Mouse (Mus musculus) hindbrain, postnatal 0 days (tissue): Measurements from ENCODE around the gene Actg1. TPM values are rescaled to one million over a fixed set of nuclear protein-coding genes. Genes with fewer than 3 reads are reported as not detected.

ENCODE experiments used
- ATAC-seq: fragments of 200-750 bp; cut with Nextera tagmentation; 2 replicates; pipeline ENCODE4 v1.8.0; 2017; ENCODE audit warnings: mild to moderate bottlenecking, moderate TSS enrichment, moderate library complexity
- DNase-seq: peaks from one replicate; pipeline ENCODE4 v3.0.0-alpha.2; 2015; ENCODE audit warnings: low spot score
- H3K27ac ChIP-seq: fragments of 300-500 bp; sonication (generic); 2 replicates; pipeline ENCODE4 v1.5.1; 2014; ENCODE audit warnings: mild to moderate bottlenecking
- H3K27me3 ChIP-seq: fragments of 300-500 bp; sonication (generic); 2 replicates; pipeline ENCODE4 v1.6.1; 2014; ENCODE audit warnings: low read length, mixed read lengths; ENCODE audit not compliant: insufficient read depth
- H3K36me3 ChIP-seq: fragments of 300-500 bp; sonication (generic); 2 replicates; pipeline ENCODE4 v1.6.1; 2014; ENCODE audit warnings: low read length, mixed read lengths; ENCODE audit not compliant: insufficient read depth
- H3K4me1 ChIP-seq: fragments of 300-500 bp; sonication (generic); 2 replicates; pipeline ENCODE4 v1.6.1; 2014; ENCODE audit warnings: antibody characterized with exemption, low read length, mixed read lengths; ENCODE audit not compliant: insufficient read depth
- H3K4me2 ChIP-seq: fragments of 300-500 bp; sonication (generic); 2 replicates; pipeline ENCODE4 v1.6.1; 2014; ENCODE audit warnings: low read depth, mild to moderate bottlenecking, low read length, moderate library complexity, mixed read lengths
- H3K4me3 ChIP-seq: fragments of 300-500 bp; sonication (generic); 2 replicates; pipeline ENCODE4 v1.5.1; 2014; ENCODE audit warnings: low read length
- H3K9ac ChIP-seq: fragments of 300-500 bp; sonication (generic); replicated peaks from 2 replicates; pipeline ENCODE4 v1.6.1; 2014; ENCODE audit warnings: mild to moderate bottlenecking, low read length, moderate library complexity, mixed read lengths
- H3K9me3 ChIP-seq: fragments of 300-500 bp; sonication (generic); 2 replicates; pipeline ENCODE4 v1.6.1; 2016; ENCODE audit warnings: low read length, mixed read lengths
- CTCF ChIP-seq: IDR thresholded peaks from 2 replicates; pipeline ENCODE4 v1.5.1; 2016; ENCODE audit warnings: antibody characterized with exemption, control low read depth, low read depth
- WGBS: fragments of 180-500 bp; shearing (Covaris S2); extraction: QIAGEN DNeasy Blood & Tissue Kit; methylation state at CpG from one replicate; pipeline ENCODE4 v1.1.7; 2014; 5-methylcytosine and 5-hydroxymethylcytosine counted together
- polyA plus RNA-seq: library from polyadenylated mRNA; unstranded; fragments of >200 nt; fragmentation: Nextera tagmentation; extraction: Ambion mirVana; gene quantifications from 2 replicates; pipeline ENCODE4 v1.2.1, GENCODE M21; 2015
- total RNA-seq: library from RNA; depleted of rRNA; stranded (reverse); fragments of >200 nt; gene quantifications from 2 replicates; pipeline ENCODE4 v1.2.3, GENCODE M21; 2014

The Actg1 gene
- total and polyA plus RNA-seq, 2 experiments from 2014 or later = 2,410 to 3,639 TPM

DNA sequence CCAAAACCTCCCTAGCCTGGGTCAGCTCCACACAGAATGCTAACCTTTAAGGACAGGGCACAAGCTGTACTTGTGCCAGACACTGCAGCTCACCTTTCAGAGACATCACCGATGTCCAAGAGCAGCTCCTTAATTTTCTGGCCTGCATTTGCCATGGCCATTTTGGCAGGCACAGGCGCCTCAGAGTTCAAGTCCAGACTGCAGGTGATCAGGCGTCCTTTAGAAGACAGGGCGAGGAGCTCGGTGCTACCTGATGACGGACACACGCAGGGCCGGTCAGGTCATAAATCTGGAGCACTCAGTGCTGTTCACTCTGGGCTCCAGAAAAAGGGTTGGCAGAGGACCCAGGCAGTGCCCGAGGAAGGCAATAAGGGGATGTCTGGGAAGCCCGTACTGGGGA is 27.0 kb upstream of the Actg1 start:
- Histone ChIP-seq H3K9me3 (no peaks in the 10 kb centered on the region), H3K4me1 (peaks cover 10% of the 10 kb centered on the region; the same call in 1 of the 2 replicates), H3K27ac (no peak overlapping the region), H3K36me3 (peaks cover 54% of the 10 kb centered on the region), H3K27me3 (no peaks in the 10 kb centered on the region), H3K4me2 (no peak overlapping the region), H3K4me3 (no peak overlapping the region), H3K9ac (no peak overlapping the region)
- ATAC-seq (no peak), DNase-seq (no peak)
- WGBS = 89% methylated on average over 10 of the region's 10 CpGs
- TF ChIP-seq CTCF = no peak

GRCm38 (mm10) chr11:120373820-120374586 is 25.7 kb upstream of the Actg1 start:
- H3K9me3 ChIP-seq = no peaks in the 10 kb centered on the region
- no peak overlapping the region for H3K4me2 ChIP-seq
- no peak for DNase-seq
- no peak overlapping the region for H3K9ac ChIP-seq
- H3K4me1 ChIP-seq = peaks cover 10% of the 10 kb centered on the region; the same call in 1 of the 2 replicates
- TF ChIP-seq CTCF = no peak
- 75% methylated on average over 23 of the region's 23 CpGs for WGBS
- no peak overlapping the region for H3K27ac ChIP-seq
- no peaks in the 10 kb centered on the region for H3K27me3 ChIP-seq
- peaks cover 54% of the 10 kb centered on the region for H3K36me3 ChIP-seq
- no peak for ATAC-seq
- no peak overlapping the region for H3K4me3 ChIP-seq

DNA sequence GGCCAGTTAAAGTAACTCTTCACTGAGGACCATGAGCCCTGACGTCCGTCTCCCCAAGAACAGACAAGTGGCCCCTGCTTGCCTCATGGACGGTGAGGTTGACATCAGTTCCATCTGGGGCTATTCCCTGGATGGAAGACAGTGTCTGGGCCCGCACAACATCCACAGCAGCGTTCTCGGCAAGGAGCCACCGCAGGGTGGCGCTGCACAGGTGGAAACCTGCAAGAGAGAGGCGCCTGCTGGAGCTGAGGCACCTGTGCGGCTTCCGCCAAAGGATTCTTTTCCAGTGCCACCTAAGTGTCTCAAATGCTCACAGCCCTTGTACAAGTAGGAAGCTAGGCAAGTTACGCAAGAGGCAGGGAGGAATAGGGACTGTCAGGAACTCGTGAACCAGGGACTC is 24.7 kb upstream of the Actg1 start:
- no peaks in the 10 kb centered on the region for H3K9me3 ChIP-seq
- peaks cover 57% of the 10 kb centered on the region for H3K36me3 ChIP-seq
- no peak overlapping the region for H3K9ac ChIP-seq
- DNase-seq (peak; percentile 40), ATAC-seq (no peak)
- H3K27me3 ChIP-seq = no peaks in the 10 kb centered on the region
- peaks cover 7% of the 10 kb centered on the region; the same call in 1 of the 2 replicates for H3K4me1 ChIP-seq
- TF ChIP-seq CTCF = peak; percentile 59
- H3K27ac ChIP-seq = no peak overlapping the region
- H3K4me3 ChIP-seq = no peak overlapping the region
- WGBS = 62% methylated on average over 13 of the region's 13 CpGs
- H3K4me2 ChIP-seq = no peak overlapping the region

DNA sequence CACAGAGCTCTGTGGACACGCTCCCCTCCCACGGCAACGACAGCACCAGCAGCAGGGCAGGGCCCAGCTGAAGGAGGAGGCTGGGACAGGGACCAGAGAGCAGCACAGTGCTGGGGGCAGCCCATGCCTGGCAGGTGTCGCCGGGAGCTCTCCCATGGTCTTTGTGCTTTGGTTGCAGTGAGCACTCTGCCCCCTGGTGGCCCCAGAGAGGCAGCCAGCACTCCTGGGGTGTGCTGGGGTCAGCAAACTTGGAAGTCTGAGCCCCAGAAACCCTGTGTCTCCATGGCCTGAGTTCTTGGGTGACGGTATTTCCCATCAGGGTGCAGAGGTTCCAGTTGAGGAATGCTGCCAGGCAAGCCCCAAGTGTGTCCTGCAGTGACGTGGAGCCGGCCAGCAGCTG is 21.3 kb upstream of the Actg1 start:
- H3K36me3 ChIP-seq = peaks cover 34% of the 10 kb centered on the region
- no peak overlapping the region for H3K4me3 ChIP-seq
- H3K27me3 ChIP-seq = no peaks in the 10 kb centered on the region
- H3K4me1 ChIP-seq = peaks cover 4% of the 10 kb centered on the region
- H3K4me2 ChIP-seq = no peak overlapping the region
- TF ChIP-seq CTCF = peak; percentile 82
- WGBS = 32% methylated on average over 8 of the region's 8 CpGs
- no peaks in the 10 kb centered on the region for H3K9me3 ChIP-seq
- ATAC-seq (peak; percentile 61; the same call in 1 of the 2 replicates), DNase-seq (peak; percentile 65)
- peak overlapping the region; percentile 48; the same call in 1 of the 2 replicates for H3K27ac ChIP-seq
- H3K9ac ChIP-seq = no peak overlapping the region

DNA sequence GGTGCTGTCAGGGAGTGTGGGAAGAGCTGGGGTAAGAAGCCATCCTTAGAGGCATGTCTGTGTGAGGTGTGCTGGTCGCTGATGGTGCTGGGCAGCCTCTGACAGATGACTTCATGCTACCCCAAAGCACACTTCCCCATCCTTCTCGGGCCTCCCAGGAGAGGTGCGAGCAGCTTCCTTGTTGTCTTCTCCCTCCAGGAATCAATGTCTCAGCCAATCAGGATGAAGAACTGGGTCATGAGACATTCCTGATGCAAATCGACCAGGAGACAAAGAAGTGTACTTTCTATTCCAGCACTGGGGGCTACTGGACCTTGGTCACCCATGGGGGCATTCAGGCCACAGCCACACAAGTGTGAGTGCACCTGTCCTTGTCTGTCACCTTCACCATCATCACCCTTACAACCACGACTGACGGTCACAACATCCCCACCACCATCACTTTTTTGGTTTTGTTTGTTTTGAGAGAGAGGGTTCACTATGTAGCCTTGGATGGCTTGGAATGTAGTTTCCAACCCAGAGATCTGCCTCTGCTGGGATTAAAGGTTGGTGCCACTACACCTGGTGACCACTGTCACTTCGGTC is 18.2 kb upstream of the Actg1 start:
- DNase-seq (peak; percentile 38), ATAC-seq (no peak)
- H3K4me3 ChIP-seq = no peak overlapping the region
- no peak for TF ChIP-seq CTCF
- H3K36me3 ChIP-seq = peaks cover 5% of the 10 kb centered on the region; the same call in 1 of the 2 replicates
- H3K9ac ChIP-seq = no peak overlapping the region
- no peak overlapping the region for H3K27ac ChIP-seq
- peaks cover 4% of the 10 kb centered on the region; the same call in 1 of the 2 replicates for H3K4me1 ChIP-seq
- WGBS = 31% methylated on average over 7 of the region's 7 CpGs
- no peaks in the 10 kb centered on the region for H3K27me3 ChIP-seq
- no peak overlapping the region for H3K4me2 ChIP-seq
- no peaks in the 10 kb centered on the region for H3K9me3 ChIP-seq

DNA sequence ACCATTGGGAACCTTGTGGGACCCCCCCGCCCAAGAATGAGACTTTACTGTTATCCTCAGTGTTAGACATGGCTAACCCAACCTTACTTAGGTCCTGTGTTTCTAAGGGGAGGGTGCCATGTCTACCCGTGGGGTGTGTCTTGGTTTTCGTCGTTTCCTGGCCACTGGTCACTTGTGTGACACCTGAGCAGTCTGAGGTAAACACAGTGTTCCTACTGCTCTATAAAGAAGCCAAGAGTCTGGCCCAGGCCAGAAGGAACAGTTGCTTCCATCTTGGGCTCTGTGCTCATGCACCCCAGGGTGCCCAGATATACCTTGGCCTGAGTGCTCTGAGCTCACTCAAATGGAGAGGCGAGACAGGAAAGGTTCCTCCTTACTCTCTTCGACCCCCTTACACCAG is 14.5 kb upstream of the Actg1 start:
- Histone ChIP-seq H3K9me3 (no peaks in the 10 kb centered on the region), H3K36me3 (no peaks in the 10 kb centered on the region), H3K4me3 (no peak overlapping the region), H3K27me3 (no peaks in the 10 kb centered on the region), H3K4me1 (peaks cover 25% of the 10 kb centered on the region), H3K4me2 (no peak overlapping the region), H3K27ac (no peak overlapping the region), H3K9ac (no peak overlapping the region)
- no peak for TF ChIP-seq CTCF
- WGBS = 80% methylated on average over 6 of the region's 6 CpGs
- ATAC-seq (no peak), DNase-seq (no peak)

DNA sequence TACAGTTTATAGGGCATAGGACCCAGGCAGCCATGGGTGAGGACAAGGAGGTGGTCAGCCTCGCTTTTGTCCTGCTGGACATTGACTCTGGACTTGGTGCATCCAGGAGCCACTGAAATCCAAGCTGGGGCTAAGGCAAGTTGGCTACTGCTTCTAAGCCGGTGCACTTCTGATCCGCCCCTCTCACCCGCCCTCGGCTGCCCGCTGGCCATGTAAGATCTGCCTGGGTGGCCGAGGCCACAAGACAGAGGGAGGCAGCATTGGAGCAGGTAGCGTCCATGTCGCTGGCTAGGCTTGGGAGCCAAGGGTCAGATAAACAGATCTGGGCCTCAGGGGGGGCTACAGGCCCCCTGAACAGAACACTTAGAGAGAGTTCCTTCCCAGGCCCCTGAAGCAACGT is 13.0 kb upstream of the Actg1 start, which contains the start of gene Fscn2:
Gene Fscn2, plus strand, starts transcription at position 240 of the 400 bp plus-strand sequence.
- DNase-seq (no peak), ATAC-seq (no peak)
- Histone ChIP-seq H3K27ac (no peak within 1 kb of the TSS), H3K36me3 (no peaks in the 10 kb centered on the region), H3K27me3 (no peaks in the 10 kb centered on the region), H3K9me3 (no peaks in the 10 kb centered on the region), H3K9ac (no peak within 1 kb of the TSS), H3K4me1 (peaks cover 31% of the 10 kb centered on the region), H3K4me3 (no peak within 1 kb of the TSS), H3K4me2 (no peak within 1 kb of the TSS)
- 76% methylated on average over 10 of the region's 10 CpGs for WGBS
- no peak for TF ChIP-seq CTCF
